Mouse (Mus musculus) cerebellum, adult 2 months (tissue): ENCODE measurements around the gene Syt8.

Experiments
- CTCF ChIP-seq: fragments of 200-500 bp; IDR thresholded peaks from 2 replicates; pipeline ENCODE4 v1.5.1; 2011; ENCODE audit warnings: low read depth, mild to moderate bottlenecking, control low read depth, low read length, moderate library complexity, borderline replicate concordance; ENCODE audit not compliant: insufficient read depth
- POLR2A ChIP-seq: fragments of 200-500 bp; IDR thresholded peaks from 2 replicates; pipeline ENCODE4 v1.6.1; 2011; ENCODE audit warnings: low read length, control low read depth, borderline replicate concordance; ENCODE audit not compliant: insufficient read depth

- no peak for TF ChIP-seq POLR2A
- no peak for TF ChIP-seq CTCF
Measured at GRCm38 (mm10) chr7:142458676-142459298, 24.1 kb downstream of the Syt8 start.
